Mouse (Mus musculus) testis, adult 2 months (tissue): ENCODE measurements around the gene Olfml1.
A peak's percentile ranks its signal among the peaks of the same experiment; 100 is the strongest.

Experiments
- CTCF ChIP-seq: fragments of 200-500 bp; IDR thresholded peaks from 2 replicates; pipeline ENCODE4 v1.5.1; 2012; ENCODE audit warnings: low read depth, mild to moderate bottlenecking, inconsistent platforms, low read length, moderate library complexity; ENCODE audit not compliant: control insufficient read depth, insufficient read depth, insufficient replicate concordance
- POLR2A ChIP-seq: fragments of 200-500 bp; IDR thresholded peaks from 2 replicates; pipeline ENCODE4 v1.6.1; 2012; ENCODE audit warnings: low read depth, mild to moderate bottlenecking, inconsistent platforms, low read length, moderate library complexity; ENCODE audit not compliant: control insufficient read depth

DNA sequence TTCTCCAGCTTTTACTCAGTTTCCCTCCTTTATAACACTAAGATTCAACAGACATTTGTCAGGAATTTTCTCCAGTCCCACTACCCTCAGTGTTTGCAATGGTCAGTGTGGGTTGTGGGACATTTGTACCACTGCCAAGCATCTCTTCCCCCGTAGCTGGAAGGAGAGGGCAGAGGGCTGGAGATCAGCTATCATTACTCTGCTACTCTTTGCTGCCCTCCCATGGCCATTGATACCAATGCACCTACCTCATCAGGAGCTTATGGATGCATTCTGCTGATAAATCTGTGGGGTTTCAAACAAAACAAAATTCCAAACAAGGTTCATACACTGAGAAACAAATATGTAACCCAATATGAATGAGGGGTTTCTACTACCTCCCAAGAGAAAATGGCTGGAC is 40.9 kb upstream of the Olfml1 start:
- TF ChIP-seq POLR2A (no peak), CTCF (peak; percentile 21; the same call in 1 of the 2 replicates)
